Mouse (Mus musculus): ENCODE measurements around the gene Lysmd2. TPM values are rescaled to one million over a fixed set of nuclear protein-coding genes. Genes with fewer than 3 reads are reported as not detected.

The Lysmd2 gene
- polyA plus RNA-seq, 1 experiment from 2014 or later = 34.7 TPM

DNA sequence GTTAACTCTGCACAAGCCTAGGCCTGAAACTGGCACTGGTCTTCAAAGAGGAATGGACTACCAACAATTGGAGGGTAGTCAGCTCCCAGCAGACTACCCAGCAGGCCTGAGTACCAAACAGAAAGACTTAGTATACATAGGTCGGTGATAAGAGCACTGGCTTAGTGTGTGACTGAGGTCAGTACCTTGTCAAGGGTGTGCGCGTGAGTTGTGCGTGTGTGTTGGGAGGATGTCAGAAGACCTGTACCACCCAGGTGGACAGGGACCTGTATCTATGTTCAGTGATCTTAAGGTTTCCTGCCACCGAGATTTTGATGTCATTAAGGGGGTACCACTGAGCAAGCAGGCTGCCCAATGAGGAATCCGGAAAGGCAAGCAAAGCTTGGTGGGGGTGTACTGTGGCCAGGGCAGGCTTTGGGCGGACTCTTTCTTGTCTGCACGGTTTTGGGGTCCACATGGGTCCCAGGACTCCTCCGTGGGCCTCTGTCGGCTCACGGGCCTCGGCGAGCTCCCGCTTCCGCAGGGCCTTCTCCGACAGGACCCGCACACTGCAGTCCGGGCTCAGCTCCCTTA, 472 bp upstream of the Lysmd2 start:
- Histone ChIP-seq H3K4me1 (replicated peaks; ENCODE audit: insufficient read depth, low read length) (0 out of 2 replicates have a peak, but pooled peaks cover 4% of the 10 kb centered on the region), H3K9me3 (replicated peaks; ENCODE audit: low read length) (no peaks in the 10 kb centered on the region), H3K27ac (peak overlapping the region; percentile 82), H3K4me3 (replicated peaks; ENCODE audit: low read depth, low read length) (peak overlapping the region; percentile 83), H3K27me3 (ENCODE audit: insufficient read depth, low read length) (no peaks in the 10 kb centered on the region; the same call in 1 of the 2 replicates), H3K9ac (ENCODE audit: low read depth, low read length) (peak overlapping the region; percentile 85), H3K4me2 (ENCODE audit: low read length) (peak overlapping the region; percentile 92), H3K36me3 (ENCODE audit: insufficient read depth, low read length) (no peaks in the 10 kb centered on the region)
- DNase-seq (ENCODE audit: low spot score) (peak; percentile 31), ATAC-seq (replicated peaks; ENCODE audit: low FRiP score, low read depth) (no peak; the same call in 1 of the 2 replicates)
- no peak for TF ChIP-seq CTCF (IDR thresholded peaks at IDR 0.05; ENCODE audit: low read depth)
- 17% methylated on average over 18 of the region's 18 CpGs for WGBS

DNA sequence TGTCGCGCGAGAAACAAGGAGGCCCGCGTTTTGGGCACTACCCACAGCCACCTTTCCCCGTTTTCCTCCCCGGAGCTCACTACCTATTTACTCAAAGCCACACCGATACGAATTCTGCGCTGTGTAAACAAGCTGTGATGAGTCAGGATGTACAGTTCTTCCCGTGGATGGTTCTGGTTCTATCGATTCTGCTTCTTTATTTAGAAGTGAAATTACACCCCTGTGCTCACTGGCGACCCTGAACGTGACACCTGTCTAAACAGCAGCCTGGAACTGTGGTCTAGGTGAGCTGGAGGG, 715 bp downstream of the Lysmd2 start:
- under 1% methylated on average over 14 of the region's 14 CpGs for WGBS
- Histone ChIP-seq H3K27me3 (ENCODE audit: insufficient read depth, low read length) (no peaks in the 10 kb centered on the region; the same call in 1 of the 2 replicates), H3K9ac (ENCODE audit: low read depth, low read length) (peak overlapping the region; percentile 85), H3K27ac (peak overlapping the region; percentile 82; the same call in 1 of the 2 replicates), H3K4me1 (replicated peaks; ENCODE audit: insufficient read depth, low read length) (0 out of 2 replicates have a peak, but pooled peaks cover 4% of the 10 kb centered on the region), H3K4me3 (replicated peaks; ENCODE audit: low read depth, low read length) (peak overlapping the region; percentile 83), H3K9me3 (replicated peaks; ENCODE audit: low read length) (no peaks in the 10 kb centered on the region), H3K36me3 (ENCODE audit: insufficient read depth, low read length) (no peaks in the 10 kb centered on the region), H3K4me2 (ENCODE audit: low read length) (peak overlapping the region; percentile 92)
- ATAC-seq (replicated peaks; ENCODE audit: low FRiP score, low read depth) (no peak), DNase-seq (ENCODE audit: low spot score) (no peak)
- TF ChIP-seq CTCF (IDR thresholded peaks at IDR 0.05; ENCODE audit: low read depth) = no peak

DNA sequence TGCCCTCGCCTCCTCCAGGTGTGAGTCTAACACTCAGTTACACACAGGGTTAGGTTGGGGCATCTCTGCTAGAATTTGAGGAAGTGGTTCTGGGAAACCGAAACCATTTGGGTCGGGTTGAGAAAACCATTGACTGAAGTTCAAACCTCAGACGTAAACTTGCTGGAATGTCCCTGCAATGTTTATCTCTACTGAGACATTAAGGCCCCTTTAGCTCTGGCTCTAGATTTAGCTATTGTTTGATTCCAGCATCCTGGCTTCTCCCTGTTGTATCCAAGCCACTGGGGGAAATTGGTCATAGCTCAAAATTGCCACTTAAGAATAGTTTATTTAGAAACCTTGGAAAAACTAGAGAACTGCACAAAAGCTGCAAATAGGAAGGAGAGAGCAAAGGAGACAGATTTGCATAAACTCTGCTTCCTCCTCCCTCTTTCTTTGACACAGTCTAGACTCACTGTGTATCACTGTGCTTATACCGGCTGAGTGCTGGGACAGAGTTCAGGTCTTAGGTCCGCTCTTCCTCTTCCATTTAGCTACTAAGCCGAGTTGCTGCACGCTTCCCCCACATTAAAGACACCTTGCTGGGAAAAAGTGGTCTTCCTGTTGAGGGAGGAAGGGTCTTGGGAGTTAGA, 5.4 kb downstream of the Lysmd2 start:
- ATAC-seq (replicated peaks; ENCODE audit: low FRiP score, low read depth) = no peak
- Histone ChIP-seq H3K27me3 (ENCODE audit: insufficient read depth, low read length) (no peaks in the 10 kb centered on the region), H3K9ac (ENCODE audit: low read depth, low read length) (no peak overlapping the region), H3K27ac (no peak overlapping the region), H3K4me3 (replicated peaks; ENCODE audit: low read depth, low read length) (no peak overlapping the region), H3K36me3 (ENCODE audit: insufficient read depth, low read length) (no peaks in the 10 kb centered on the region), H3K9me3 (replicated peaks; ENCODE audit: low read length) (no peaks in the 10 kb centered on the region), H3K4me2 (ENCODE audit: low read length) (no peak overlapping the region), H3K4me1 (replicated peaks; ENCODE audit: insufficient read depth, low read length) (no peaks in the 10 kb centered on the region)
- DNase-seq (ENCODE audit: low spot score) = no peak
- TF ChIP-seq CTCF (IDR thresholded peaks at IDR 0.05; ENCODE audit: low read depth) = no peak
- WGBS = 78% methylated on average over 8 of the region's 8 CpGs

DNA sequence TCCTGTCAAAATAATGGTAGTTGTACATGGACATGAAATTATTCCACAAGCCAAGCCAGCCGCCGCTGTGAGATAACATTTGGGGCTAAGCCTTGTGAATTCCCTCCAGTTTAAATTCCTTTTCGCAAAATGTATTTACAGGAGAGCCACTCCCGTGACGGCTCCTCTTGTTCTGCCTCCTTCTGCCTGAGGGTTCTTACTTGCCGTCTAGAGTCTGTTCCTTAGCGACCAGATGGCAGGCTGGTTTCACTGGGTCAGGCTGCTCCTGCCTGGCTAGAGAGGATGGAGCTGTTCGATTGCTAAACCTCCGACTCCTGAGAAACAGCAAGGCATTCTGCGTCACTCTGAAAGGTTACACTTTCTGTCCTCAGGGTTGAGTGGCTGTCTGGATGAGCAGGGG, 6.6 kb downstream of the Lysmd2 start:
- ATAC-seq (replicated peaks; ENCODE audit: low FRiP score, low read depth) (no peak), DNase-seq (ENCODE audit: low spot score) (no peak)
- Histone ChIP-seq H3K27me3 (ENCODE audit: insufficient read depth, low read length) (no peaks in the 10 kb centered on the region), H3K9me3 (replicated peaks; ENCODE audit: low read length) (no peaks in the 10 kb centered on the region), H3K9ac (ENCODE audit: low read depth, low read length) (no peak overlapping the region), H3K4me3 (replicated peaks; ENCODE audit: low read depth, low read length) (no peak overlapping the region), H3K4me2 (ENCODE audit: low read length) (no peak overlapping the region), H3K4me1 (replicated peaks; ENCODE audit: insufficient read depth, low read length) (no peaks in the 10 kb centered on the region), H3K36me3 (ENCODE audit: insufficient read depth, low read length) (no peaks in the 10 kb centered on the region), H3K27ac (no peak overlapping the region)
- no peak for TF ChIP-seq CTCF (IDR thresholded peaks at IDR 0.05; ENCODE audit: low read depth)
- WGBS = 52% methylated on average over 10 of the region's 10 CpGs

DNA sequence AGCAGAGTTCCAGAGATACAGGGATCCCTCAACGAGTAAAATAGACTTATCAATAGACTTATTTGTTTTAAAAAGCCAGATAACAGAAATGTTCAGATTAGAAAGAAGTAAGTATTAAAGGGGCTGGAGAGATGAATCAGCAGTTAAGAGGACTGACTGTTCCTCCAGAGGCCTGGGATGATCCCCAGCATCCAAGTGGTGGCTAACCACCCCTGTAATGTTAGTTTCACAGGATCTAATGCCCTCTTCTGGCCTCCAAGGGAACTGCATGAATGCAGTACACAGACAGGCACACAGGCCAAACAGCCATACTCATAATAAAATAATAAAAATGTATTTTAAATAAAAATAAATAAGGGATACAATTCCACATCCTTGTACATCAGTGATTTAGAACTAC, 7.4 kb downstream of the Lysmd2 start:
- ATAC-seq (replicated peaks; ENCODE audit: low FRiP score, low read depth) = no peak

DNA sequence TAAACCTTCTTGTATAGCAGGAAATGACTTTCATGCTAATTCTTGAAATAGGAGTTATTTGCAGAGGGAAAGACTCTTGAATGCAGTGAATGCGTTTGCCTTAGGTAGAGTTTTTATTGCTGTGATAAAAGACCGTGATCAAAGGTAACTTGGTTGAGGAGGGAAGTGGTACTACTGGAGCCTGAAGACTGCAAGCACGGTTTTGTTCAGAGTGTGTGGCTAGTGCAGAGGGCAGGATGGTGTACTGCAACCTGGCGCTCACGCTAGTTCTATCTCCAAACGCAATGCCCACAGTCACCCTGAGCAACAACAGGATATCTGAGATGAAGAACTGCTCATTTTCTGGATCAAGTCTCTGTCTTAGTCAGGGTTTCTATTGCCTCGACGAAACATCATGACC, 8.1 kb downstream of the Lysmd2 start:
- Histone ChIP-seq H3K27ac (no peak overlapping the region), H3K4me1 (replicated peaks; ENCODE audit: insufficient read depth, low read length) (no peaks in the 10 kb centered on the region), H3K9ac (ENCODE audit: low read depth, low read length) (no peak overlapping the region), H3K9me3 (replicated peaks; ENCODE audit: low read length) (no peaks in the 10 kb centered on the region), H3K27me3 (ENCODE audit: insufficient read depth, low read length) (no peaks in the 10 kb centered on the region), H3K4me3 (replicated peaks; ENCODE audit: low read depth, low read length) (no peak overlapping the region), H3K4me2 (ENCODE audit: low read length) (no peak overlapping the region), H3K36me3 (ENCODE audit: insufficient read depth, low read length) (no peaks in the 10 kb centered on the region)
- 79% methylated on average over 8 of the region's 8 CpGs for WGBS
- no peak for TF ChIP-seq CTCF (IDR thresholded peaks at IDR 0.05; ENCODE audit: low read depth)
- ATAC-seq (replicated peaks; ENCODE audit: low FRiP score, low read depth) (no peak), DNase-seq (ENCODE audit: low spot score) (no peak)

More for the DNA sequence above, 7.4 kb downstream of the Lysmd2 start:
- no peak overlapping the region for H3K4me2 ChIP-seq (ENCODE audit: low read length)
- no peaks in the 10 kb centered on the region for H3K9me3 ChIP-seq (replicated peaks; ENCODE audit: low read length)
- no peaks in the 10 kb centered on the region for H3K27me3 ChIP-seq (ENCODE audit: insufficient read depth, low read length)
- H3K4me3 ChIP-seq (replicated peaks; ENCODE audit: low read depth, low read length) = no peak overlapping the region
- WGBS = 62% methylated on average over 1 of the region's 1 CpGs
- H3K9ac ChIP-seq (ENCODE audit: low read depth, low read length) = no peak overlapping the region
- H3K4me1 ChIP-seq (replicated peaks; ENCODE audit: insufficient read depth, low read length) = no peaks in the 10 kb centered on the region
- no peak for DNase-seq (ENCODE audit: low spot score)
- no peak overlapping the region for H3K27ac ChIP-seq
- peak; percentile 61 for TF ChIP-seq CTCF (IDR thresholded peaks at IDR 0.05; ENCODE audit: low read depth)
- H3K36me3 ChIP-seq (ENCODE audit: insufficient read depth, low read length) = no peaks in the 10 kb centered on the region
